Mouse (Mus musculus) kidney, postnatal 36 days (tissue): ENCODE data around the gene Plekha7.
A peak's percentile ranks its signal among the peaks of the same experiment; 100 is the strongest.

Source experiments
- DNase-seq, 2 experiments: peaks; one replicate each; pipeline ENCODE4 v3.0.0; 2021 to 2022; ENCODE audit warnings: mixed read lengths in 2 of 2

Plekha7 gene

GRCm38 (mm10) chr7:116220103-116220707, 88.0 kb downstream of the Plekha7 start:
- no peak for DNase-seq

GRCm38 (mm10) chr7:116217747-116218146, 90.4 kb downstream of the Plekha7 start:
- DNase-seq = no peak

GRCm38 (mm10) chr7:116211904-116212303, 96.3 kb downstream of the Plekha7 start:
- no peak for DNase-seq

GRCm38 (mm10) chr7:116209926-116210631, 98.1 kb downstream of the Plekha7 start:
- DNase-seq = no peak

- DNase-seq = no peak
Observed at GRCm38 (mm10) chr7:116208880-116209279, 99.3 kb downstream of the Plekha7 start.

GRCm38 (mm10) chr7:116206806-116207571, 101.2 kb downstream of the Plekha7 start:
- DNase-seq = no peak

- DNase-seq = no peak
Observed at GRCm38 (mm10) chr7:116205451-116205850, 102.7 kb downstream of the Plekha7 start.

GRCm38 (mm10) chr7:116202033-116202681, 106.0 kb downstream of the Plekha7 start:
- no peak for DNase-seq

- peak; percentile 40 to 45 for DNase-seq
Observed at GRCm38 (mm10) chr7:116200951-116201351, 107.2 kb downstream of the Plekha7 start.

GRCm38 (mm10) chr7:116200544-116200943, 107.6 kb downstream of the Plekha7 start:
- DNase-seq = no peak

GRCm38 (mm10) chr7:116198902-116199301, 109.3 kb downstream of the Plekha7 start:
- no peak for DNase-seq

- peak; percentile 46 to 65 for DNase-seq
Observed at GRCm38 (mm10) chr7:116198407-116198806, 109.8 kb downstream of the Plekha7 start.

- no peak for DNase-seq
Observed at GRCm38 (mm10) chr7:116196974-116197679, 111.0 kb downstream of the Plekha7 start.

- no peak for DNase-seq
Observed at GRCm38 (mm10) chr7:116194996-116195395, 113.2 kb downstream of the Plekha7 start.

GRCm38 (mm10) chr7:116192966-116193365, 115.2 kb downstream of the Plekha7 start:
- no peak for DNase-seq

- DNase-seq = no peak
Observed at GRCm38 (mm10) chr7:116192096-116192595, 116.0 kb downstream of the Plekha7 start.

- no peak for DNase-seq
Observed at GRCm38 (mm10) chr7:116191138-116191537, 117.0 kb downstream of the Plekha7 start.

GRCm38 (mm10) chr7:116189708-116190107, 118.5 kb downstream of the Plekha7 start:
- no peak for DNase-seq

- no peak for DNase-seq
Observed at GRCm38 (mm10) chr7:116188391-116188790, 119.8 kb downstream of the Plekha7 start.

- no peak for DNase-seq
Observed at GRCm38 (mm10) chr7:116187521-116187920, 120.7 kb downstream of the Plekha7 start.

- no peak for DNase-seq
Observed at GRCm38 (mm10) chr7:116186847-116187246, 121.3 kb downstream of the Plekha7 start.

- DNase-seq = no peak
Observed at GRCm38 (mm10) chr7:116186156-116186555, 122.0 kb downstream of the Plekha7 start.
